Mouse (Mus musculus): ENCODE measurements around the gene Bicra.
A peak's percentile ranks its signal among the peaks of the same experiment; 100 is the strongest.

Bicra gene

GRCm38 (mm10) chr7:15945721-15946536, 101.8 kb downstream of the Bicra start, which contains the start of gene Nop53:
Gene Nop53, minus strand, starts transcription at chr7:15946074.
- DNase-seq (ENCODE audit: low spot score in 2 of 2), result peak; percentile 74 to 83

- DNase-seq (ENCODE audit: low spot score in 2 of 2), result no peak
Measured at GRCm38 (mm10) chr7:15945211-15945610, 102.5 kb downstream of the Bicra start.

DNA sequence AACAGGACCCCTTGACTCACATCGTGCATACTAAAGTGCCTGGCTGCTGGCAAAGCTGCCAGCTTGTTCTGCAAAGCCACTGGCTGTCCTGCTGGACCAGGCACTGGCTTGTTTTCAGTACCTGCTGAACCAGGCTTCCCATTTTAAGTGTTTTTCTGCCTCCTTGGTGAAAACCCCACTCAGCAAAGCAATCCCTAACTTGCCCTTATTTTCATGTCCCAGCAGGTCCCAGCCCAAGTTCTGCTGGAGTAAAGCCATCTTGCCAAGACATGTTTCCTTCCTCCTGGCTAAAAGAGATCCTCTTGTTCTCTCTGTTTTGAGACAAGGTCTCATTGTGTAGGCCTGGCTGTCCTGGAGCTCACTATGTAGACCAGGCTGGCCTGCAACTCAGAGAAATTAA, 103.4 kb downstream of the Bicra start:
- no peak for DNase-seq (ENCODE audit: low spot score in 2 of 2)

DNA sequence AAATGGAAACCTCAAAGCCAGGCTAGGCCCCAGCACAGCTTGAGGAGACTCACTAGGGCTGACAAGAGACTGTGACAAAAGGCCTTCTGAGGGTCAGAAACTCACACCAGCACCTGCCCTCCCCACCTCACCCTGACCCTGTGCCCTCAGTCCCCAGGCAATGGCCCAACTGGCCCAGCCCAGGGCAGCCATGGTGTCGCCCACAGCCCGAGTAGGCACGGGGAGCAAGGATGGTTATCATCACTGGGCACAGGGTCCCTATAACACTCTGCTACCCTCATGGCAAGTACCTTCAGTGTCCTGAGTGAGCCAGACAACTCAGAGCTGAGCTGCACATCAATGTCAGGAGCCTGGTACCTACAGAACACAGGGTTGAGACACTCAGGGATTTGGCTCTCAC, 109.1 kb downstream of the Bicra start:
- no peak for DNase-seq (ENCODE audit: low spot score in 2 of 2)

DNA sequence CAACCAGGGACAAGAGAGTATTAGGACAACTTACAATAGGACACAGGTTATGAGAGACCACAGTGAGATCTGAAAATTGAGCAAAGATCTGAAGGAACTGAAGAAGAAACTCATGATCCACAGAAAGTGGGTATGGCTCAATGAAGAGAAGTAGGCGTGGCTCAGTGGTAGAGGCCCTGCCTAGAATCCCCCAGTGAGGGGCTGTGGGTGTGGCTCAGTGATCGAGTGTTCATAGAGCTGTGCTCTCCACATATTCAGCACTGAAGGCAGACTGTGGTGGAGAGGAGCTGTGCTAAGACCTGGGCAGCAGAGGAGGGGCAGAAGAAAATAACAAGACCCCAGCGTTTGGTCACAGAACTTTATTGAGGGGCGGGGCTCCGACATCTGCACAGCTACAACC, 110.2 kb downstream of the Bicra start:
- no peak for DNase-seq (ENCODE audit: low spot score in 2 of 2)

DNA sequence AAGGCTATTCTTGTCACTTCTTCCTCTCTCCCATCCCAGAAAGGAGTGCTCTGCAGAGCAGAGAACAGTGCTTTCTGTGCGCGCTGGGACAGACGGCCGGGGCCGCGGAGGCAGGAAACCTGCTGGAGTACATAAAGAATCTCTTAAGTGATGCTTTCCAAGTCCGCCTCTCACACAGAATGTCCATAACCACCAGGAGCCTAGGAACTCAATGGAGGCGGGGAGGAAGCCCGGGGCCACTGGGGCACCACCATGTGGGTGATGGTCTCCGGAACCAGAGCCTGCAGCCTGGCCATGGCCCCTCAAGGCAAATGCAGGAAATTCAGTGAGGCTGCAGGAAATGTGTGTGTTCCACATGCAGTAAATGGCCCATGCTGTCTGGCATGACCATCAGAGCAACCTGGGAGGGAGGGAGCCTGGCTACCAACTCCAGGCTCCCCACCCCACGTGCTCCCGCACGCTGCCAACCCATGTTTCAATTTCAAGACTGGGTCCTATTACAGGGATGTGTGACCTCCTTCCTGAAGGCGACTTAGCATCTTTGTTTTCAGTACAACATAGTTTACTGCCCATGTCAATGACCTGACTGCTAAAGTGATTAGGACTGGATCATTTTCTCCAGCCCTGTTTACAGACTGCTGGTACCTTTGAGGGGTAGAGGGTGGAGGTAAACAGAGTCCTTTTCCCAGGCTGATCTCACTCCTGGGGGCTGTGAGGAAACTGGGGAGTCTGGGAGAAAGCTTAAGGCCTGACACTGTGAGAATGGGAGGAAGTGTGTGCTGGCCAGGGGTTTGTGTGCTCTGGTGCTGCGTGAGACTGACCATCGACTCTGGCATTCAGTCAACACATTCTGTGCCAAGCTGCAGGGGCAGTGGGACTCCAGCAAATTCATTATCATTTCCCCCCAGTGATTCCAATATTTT, 114.0 kb downstream of the Bicra start:
- DNase-seq (ENCODE audit: low spot score in 2 of 2), result no peak

GRCm38 (mm10) chr7:15931635-15932034, 116.1 kb downstream of the Bicra start:
- DNase-seq (ENCODE audit: low spot score in 2 of 2), result no peak

DNA sequence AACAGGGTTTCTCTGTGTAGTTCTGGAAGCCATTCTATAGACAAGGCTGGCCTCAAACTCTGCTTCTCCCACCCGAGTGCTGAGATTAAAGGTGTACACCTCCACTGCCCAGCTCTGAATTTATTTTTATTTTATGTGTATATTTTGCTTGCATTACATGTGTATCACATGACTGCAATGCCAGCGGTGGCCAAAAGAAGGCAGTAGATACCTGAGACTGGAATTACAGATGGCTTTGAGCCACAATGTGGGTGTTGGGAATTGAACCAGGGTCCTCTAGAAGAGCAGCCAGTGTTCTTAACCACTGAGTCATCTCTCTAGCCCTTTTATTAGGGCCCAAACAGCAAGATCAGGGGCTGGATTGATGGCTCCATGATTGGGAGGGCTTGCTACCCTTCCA, 117.2 kb downstream of the Bicra start:
- DNase-seq (ENCODE audit: low spot score in 2 of 2), result no peak

- DNase-seq (ENCODE audit: low spot score in 2 of 2), result peak; percentile 31 to 56
Measured at GRCm38 (mm10) chr7:15929910-15930309, 117.8 kb downstream of the Bicra start.

DNA sequence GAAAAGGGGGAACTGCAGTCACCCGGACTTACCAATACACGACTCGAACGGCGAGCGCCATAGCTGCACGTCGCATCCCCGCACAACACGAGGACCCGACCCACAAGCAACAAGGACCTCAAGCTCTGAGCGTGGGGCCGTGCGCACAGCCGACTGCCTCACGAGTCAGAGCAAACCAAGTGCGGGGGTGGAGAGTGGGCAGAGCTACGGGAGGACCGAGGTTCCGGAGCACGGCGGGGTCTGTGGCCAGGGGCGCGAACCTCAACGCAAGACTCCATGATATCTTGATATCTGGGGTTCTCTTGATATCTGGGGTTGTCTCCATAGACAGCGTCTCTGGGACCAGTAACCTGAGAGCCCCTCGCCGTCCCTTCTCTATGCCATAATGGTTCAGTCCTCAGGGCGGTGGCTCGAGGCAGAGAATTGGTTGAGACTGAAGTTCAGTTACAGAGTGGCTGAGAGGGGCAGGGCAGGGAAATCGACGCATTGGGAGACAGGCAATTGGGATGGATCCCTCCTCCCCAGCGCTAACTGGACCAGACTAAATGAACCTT, 125.4 kb downstream of the Bicra start, which contains the start of gene Selenow:
Selenow (minus strand) TSS at position 183 of the 554 bp plus-strand sequence.
- DNase-seq (ENCODE audit: low spot score in 2 of 2), result peak; percentile 77 to 83

GRCm38 (mm10) chr7:15921796-15922195, 125.9 kb downstream of the Bicra start:
- peak in 1 of 2 experiments; percentile 19 for DNase-seq (ENCODE audit: low spot score in 2 of 2)

Measured in spleen, postnatal 14 days (tissue).